Mouse (Mus musculus): ENCODE results near the gene Aldh1l1. TPM values are rescaled to one million over a fixed set of nuclear protein-coding genes. Genes with fewer than 3 reads are reported as not detected.

The Aldh1l1 gene
- polyA plus RNA-seq, 1 experiment from 2014 or later = 101 TPM

DNA sequence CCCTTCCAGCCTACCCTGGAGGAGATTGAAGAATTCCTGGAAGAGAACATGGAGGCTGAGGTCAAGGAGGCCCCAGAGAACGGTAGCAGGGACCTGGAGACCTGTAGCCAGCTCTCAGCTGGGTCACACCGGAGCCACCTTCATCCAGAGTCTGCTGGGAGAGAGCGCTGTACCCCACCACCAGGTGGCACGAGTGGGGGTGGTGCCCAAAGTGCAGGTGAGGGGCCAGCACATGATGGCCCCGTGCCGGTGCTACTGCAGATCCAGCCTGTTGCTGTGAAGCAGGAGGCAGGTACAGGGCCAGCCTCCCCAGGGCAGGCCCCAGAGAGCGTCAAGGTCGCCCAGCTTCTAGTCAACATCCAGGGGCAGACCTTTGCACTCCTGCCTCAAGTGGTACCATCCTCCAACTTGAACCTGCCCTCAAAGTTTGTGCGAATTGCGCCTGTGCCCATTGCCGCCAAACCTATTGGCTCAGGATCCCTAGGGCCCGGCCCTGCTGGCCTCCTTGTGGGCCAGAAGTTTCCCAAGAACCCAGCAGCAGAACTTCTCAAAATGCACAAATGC is 19.3 kb upstream of the Aldh1l1 start:
- Histone ChIP-seq H3K9ac (ENCODE audit: low read depth, low read length) (no peak overlapping the region), H3K4me2 (ENCODE audit: low read length) (no peak overlapping the region), H3K9me3 (ENCODE audit: control insufficient read depth, low read length) (no peaks in the 10 kb centered on the region), H3K4me1 (ENCODE audit: control insufficient read depth, insufficient read depth, low read depth, low read length) (peaks cover 20% of the 10 kb centered on the region), H3K27me3 (replicated peaks; ENCODE audit: control insufficient read depth, insufficient read depth, low read length) (no peaks in the 10 kb centered on the region), H3K4me3 (ENCODE audit: low read length) (no peak overlapping the region), H3K36me3 (ENCODE audit: control insufficient read depth, insufficient read depth, low read length) (no peaks in the 10 kb centered on the region), H3K27ac (ENCODE audit: low read depth, low read length) (no peak overlapping the region)
- no peak for ATAC-seq
- WGBS = 93% methylated on average over 12 of the region's 12 CpGs

DNA sequence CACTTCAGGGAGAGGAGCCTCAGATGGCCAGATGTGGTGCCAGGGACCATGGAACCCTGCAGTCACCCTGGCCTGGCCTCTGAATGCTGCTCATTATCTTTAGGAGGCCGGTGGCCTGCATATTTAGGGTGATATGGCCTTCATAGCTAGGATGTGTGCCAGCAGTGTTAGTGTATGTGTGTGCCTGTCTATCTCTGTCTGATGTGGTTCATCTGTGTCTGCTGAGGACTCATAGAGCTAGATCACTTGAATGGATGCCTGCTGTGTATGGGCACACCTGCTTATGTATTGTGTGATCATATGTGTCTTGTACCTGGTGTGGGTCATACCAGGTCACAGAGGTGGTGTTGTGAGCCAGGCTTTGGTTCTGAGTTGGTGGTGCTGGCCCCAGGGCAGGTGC is 18.0 kb upstream of the Aldh1l1 start:
- Histone ChIP-seq H3K27me3 (replicated peaks; ENCODE audit: control insufficient read depth, insufficient read depth, low read length) (no peaks in the 10 kb centered on the region), H3K4me2 (ENCODE audit: low read length) (no peak overlapping the region), H3K9me3 (ENCODE audit: control insufficient read depth, low read length) (no peaks in the 10 kb centered on the region), H3K27ac (ENCODE audit: low read depth, low read length) (no peak overlapping the region), H3K4me1 (ENCODE audit: control insufficient read depth, insufficient read depth, low read depth, low read length) (peaks cover 17% of the 10 kb centered on the region), H3K9ac (ENCODE audit: low read depth, low read length) (no peak overlapping the region), H3K36me3 (ENCODE audit: control insufficient read depth, insufficient read depth, low read length) (no peaks in the 10 kb centered on the region), H3K4me3 (ENCODE audit: low read length) (no peak overlapping the region)
- ATAC-seq = no peak
- WGBS = 100% methylated on average over 1 of the region's 1 CpGs

DNA sequence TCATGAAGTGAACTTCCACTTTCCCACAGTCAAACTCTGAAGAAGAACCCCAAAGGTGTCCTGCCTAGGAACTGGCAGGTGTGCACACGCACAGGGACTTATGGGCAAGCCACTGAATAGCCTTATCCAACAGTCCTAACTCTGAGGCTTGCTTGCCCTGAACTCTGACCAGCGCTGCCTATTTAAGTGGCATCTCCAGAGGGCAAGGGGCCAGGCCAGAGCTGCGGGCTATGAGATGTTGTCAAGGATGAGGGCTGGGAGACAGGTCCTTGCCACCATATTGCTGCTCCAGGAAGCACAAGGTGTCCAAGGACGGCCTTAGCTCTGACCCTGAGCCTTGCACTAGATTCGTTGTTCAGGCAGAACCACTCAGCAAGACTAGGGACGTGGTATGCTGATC is 17.2 kb upstream of the Aldh1l1 start:
- ATAC-seq = no peak
- Histone ChIP-seq H3K9ac (ENCODE audit: low read depth, low read length) (no peak overlapping the region), H3K27me3 (replicated peaks; ENCODE audit: control insufficient read depth, insufficient read depth, low read length) (no peaks in the 10 kb centered on the region), H3K4me3 (ENCODE audit: low read length) (no peak overlapping the region), H3K4me1 (ENCODE audit: control insufficient read depth, insufficient read depth, low read depth, low read length) (peaks cover 11% of the 10 kb centered on the region), H3K27ac (ENCODE audit: low read depth, low read length) (no peak overlapping the region), H3K9me3 (ENCODE audit: control insufficient read depth, low read length) (no peaks in the 10 kb centered on the region), H3K4me2 (ENCODE audit: low read length) (no peak overlapping the region), H3K36me3 (ENCODE audit: control insufficient read depth, insufficient read depth, low read length) (no peaks in the 10 kb centered on the region)
- WGBS = 87% methylated on average over 6 of the region's 6 CpGs

DNA sequence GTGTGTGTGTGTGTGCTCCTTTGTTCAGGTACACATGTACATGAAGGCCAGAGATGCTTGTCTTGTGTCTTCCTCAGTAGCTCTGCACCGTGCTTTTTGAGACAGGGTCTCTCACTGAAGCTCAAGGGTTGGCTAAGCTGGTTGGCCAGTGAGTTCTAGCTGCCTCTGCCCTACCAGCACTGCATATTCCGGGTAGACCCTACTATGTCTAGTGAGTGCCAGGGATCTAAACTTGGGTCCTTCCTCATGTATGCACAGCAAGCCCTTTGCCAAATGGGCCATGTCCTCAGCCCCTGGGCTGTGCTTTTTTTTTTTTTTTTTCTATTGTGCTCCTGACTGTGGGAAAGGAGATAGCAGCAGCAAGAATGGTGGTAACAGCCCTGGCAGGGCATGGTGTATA is 16.0 kb upstream of the Aldh1l1 start:
- no peak overlapping the region for H3K27ac ChIP-seq (ENCODE audit: low read depth, low read length)
- H3K4me1 ChIP-seq (ENCODE audit: control insufficient read depth, insufficient read depth, low read depth, low read length) = peaks cover 10% of the 10 kb centered on the region
- H3K4me3 ChIP-seq (ENCODE audit: low read length) = no peak overlapping the region
- H3K9me3 ChIP-seq (ENCODE audit: control insufficient read depth, low read length) = no peaks in the 10 kb centered on the region
- 98% methylated on average over 2 of the region's 2 CpGs for WGBS
- no peak overlapping the region for H3K4me2 ChIP-seq (ENCODE audit: low read length)
- H3K36me3 ChIP-seq (ENCODE audit: control insufficient read depth, insufficient read depth, low read length) = no peaks in the 10 kb centered on the region
- ATAC-seq = no peak
- no peaks in the 10 kb centered on the region for H3K27me3 ChIP-seq (replicated peaks; ENCODE audit: control insufficient read depth, insufficient read depth, low read length)
- no peak overlapping the region for H3K9ac ChIP-seq (ENCODE audit: low read depth, low read length)

DNA sequence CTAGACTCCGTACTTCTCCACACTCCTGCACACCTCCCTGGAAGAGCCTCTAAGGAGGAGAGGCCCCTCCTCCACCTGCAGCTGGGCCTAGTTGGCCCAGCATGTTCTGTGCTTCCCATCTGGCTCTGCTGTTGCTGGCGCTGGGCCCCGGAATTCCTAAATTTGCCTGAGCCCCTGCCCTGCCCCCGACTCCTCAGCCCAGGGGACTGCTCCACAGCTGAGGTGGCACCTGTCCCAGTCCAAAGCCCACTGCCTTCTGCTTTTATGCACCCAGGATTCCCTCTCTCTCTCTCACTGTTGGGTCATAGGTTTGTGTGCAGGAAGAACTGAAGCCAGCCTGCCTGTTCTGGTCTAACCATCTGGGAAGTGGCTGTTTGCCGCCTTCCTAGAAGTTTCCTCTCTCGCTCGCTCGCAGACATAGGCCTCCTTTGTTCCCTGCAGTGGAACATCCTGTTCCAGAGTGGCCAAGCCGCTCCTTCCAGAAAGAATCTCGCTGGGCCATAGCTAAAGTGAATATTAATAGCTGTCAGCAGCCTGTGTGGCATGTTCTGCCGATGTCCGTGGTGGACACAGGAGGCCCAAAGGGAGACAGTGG is 15.2 kb upstream of the Aldh1l1 start:
- peaks cover 10% of the 10 kb centered on the region for H3K4me1 ChIP-seq (ENCODE audit: control insufficient read depth, insufficient read depth, low read depth, low read length)
- H3K9ac ChIP-seq (ENCODE audit: low read depth, low read length) = no peak overlapping the region
- 35% methylated on average over 12 of the region's 12 CpGs for WGBS
- no peaks in the 10 kb centered on the region for H3K9me3 ChIP-seq (ENCODE audit: control insufficient read depth, low read length)
- 0 out of 2 replicates have a peak overlapping the region, but pooled peaks have one; percentile 14 for H3K27ac ChIP-seq (ENCODE audit: low read depth, low read length)
- ATAC-seq = peak; percentile 62
- no peaks in the 10 kb centered on the region for H3K36me3 ChIP-seq (ENCODE audit: control insufficient read depth, insufficient read depth, low read length)
- H3K27me3 ChIP-seq (replicated peaks; ENCODE audit: control insufficient read depth, insufficient read depth, low read length) = no peaks in the 10 kb centered on the region
- H3K4me3 ChIP-seq (ENCODE audit: low read length) = no peak overlapping the region
- no peak overlapping the region for H3K4me2 ChIP-seq (ENCODE audit: low read length)

DNA sequence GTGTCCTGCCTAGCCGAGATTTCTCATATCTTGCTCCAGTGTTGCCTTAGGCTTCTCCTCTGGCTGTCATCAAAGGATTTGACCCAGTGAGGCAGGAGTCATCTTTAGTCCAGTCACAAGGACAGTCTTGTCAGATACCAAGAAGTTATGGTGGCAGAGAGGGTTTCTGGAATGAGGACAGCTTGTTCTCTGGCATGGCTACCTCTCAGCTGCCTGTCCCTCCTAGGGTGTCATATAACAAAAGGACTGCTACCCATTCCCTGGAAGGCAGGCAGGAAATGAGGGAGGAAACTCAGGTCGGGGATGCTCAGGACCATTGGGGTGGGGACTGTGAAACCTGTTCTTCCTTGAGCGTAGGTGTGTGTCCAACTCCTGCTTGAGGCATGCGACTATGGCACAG is 14.1 kb upstream of the Aldh1l1 start:
- H3K4me3 ChIP-seq (ENCODE audit: low read length) = no peak overlapping the region
- no peaks in the 10 kb centered on the region for H3K9me3 ChIP-seq (ENCODE audit: control insufficient read depth, low read length)
- no peak for ATAC-seq
- H3K36me3 ChIP-seq (ENCODE audit: control insufficient read depth, insufficient read depth, low read length) = no peaks in the 10 kb centered on the region
- H3K4me1 ChIP-seq (ENCODE audit: control insufficient read depth, insufficient read depth, low read depth, low read length) = peaks cover 9% of the 10 kb centered on the region
- WGBS = 81% methylated on average over 4 of the region's 4 CpGs
- H3K9ac ChIP-seq (ENCODE audit: low read depth, low read length) = no peak overlapping the region
- no peak overlapping the region for H3K27ac ChIP-seq (ENCODE audit: low read depth, low read length)
- no peaks in the 10 kb centered on the region for H3K27me3 ChIP-seq (replicated peaks; ENCODE audit: control insufficient read depth, insufficient read depth, low read length)
- H3K4me2 ChIP-seq (ENCODE audit: low read length) = no peak overlapping the region

DNA sequence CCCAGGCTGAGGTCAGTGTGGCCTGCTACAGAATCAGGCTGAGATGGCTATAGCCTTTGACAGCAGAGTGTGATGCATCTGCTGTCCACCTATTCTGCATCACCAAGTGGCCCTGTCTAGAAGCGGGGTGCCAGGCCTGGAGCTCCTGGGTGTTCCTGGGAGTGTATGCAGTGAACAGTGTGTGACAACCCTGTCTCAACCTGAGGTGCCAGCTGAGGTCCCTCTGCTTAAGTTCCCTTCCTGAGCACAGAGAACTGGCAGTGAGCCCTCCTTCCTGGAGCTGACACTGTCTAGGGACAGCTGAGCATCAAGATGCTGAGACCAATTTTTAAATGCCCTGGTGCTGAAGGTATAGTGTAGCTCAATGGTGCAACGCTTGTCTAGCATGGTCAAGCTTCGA is 13.5 kb upstream of the Aldh1l1 start:
- Histone ChIP-seq H3K4me3 (ENCODE audit: low read length) (no peak overlapping the region), H3K4me1 (ENCODE audit: control insufficient read depth, insufficient read depth, low read depth, low read length) (peaks cover 10% of the 10 kb centered on the region), H3K4me2 (ENCODE audit: low read length) (no peak overlapping the region), H3K27me3 (replicated peaks; ENCODE audit: control insufficient read depth, insufficient read depth, low read length) (no peaks in the 10 kb centered on the region), H3K36me3 (ENCODE audit: control insufficient read depth, insufficient read depth, low read length) (no peaks in the 10 kb centered on the region), H3K27ac (ENCODE audit: low read depth, low read length) (no peak overlapping the region), H3K9ac (ENCODE audit: low read depth, low read length) (no peak overlapping the region), H3K9me3 (ENCODE audit: control insufficient read depth, low read length) (no peaks in the 10 kb centered on the region)
- 92% methylated on average over 3 of the region's 3 CpGs for WGBS
- ATAC-seq = no peak

DNA sequence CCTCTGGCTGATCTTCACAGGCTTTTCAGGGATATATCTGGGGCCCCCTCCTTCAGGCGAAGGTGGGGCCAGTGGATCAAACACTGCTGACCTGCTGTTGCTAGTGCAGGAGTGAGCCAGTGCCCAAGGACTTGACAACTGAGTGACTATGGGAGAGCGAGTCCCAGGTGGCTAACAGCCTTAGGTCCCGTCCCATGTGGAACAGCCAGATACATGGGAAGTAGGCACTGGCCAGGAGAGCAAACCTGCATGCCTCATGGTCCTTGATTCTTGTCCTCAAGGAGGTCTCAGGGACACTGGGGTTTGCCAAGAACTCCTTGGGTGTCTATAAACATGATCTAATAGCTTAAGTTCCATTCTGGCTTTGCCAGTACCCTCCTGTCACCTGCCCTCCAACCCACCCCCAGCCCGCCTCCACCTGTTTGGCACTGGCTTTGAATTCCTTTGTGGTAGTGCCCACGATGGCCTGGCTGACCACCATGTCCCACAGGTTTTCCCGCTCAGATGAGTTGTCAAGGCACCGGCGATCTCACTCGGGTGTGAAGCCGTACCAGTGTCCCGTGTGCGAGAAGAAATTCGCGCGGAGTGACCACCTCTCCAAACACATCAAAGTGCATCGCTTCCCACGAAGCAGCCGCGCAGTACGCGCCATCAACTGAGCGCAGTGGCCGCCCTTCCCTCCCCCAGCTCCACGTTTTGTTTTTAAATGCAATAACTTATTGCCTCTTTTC is 12.4 kb upstream of the Aldh1l1 start:
- Histone ChIP-seq H3K36me3 (ENCODE audit: control insufficient read depth, insufficient read depth, low read length) (no peaks in the 10 kb centered on the region), H3K27ac (ENCODE audit: low read depth, low read length) (no peak overlapping the region), H3K4me1 (ENCODE audit: control insufficient read depth, insufficient read depth, low read depth, low read length) (peaks cover 8% of the 10 kb centered on the region), H3K9ac (ENCODE audit: low read depth, low read length) (no peak overlapping the region), H3K4me2 (ENCODE audit: low read length) (no peak overlapping the region), H3K9me3 (ENCODE audit: control insufficient read depth, low read length) (no peaks in the 10 kb centered on the region), H3K27me3 (replicated peaks; ENCODE audit: control insufficient read depth, insufficient read depth, low read length) (no peaks in the 10 kb centered on the region), H3K4me3 (ENCODE audit: low read length) (no peak overlapping the region)
- ATAC-seq = no peak
- WGBS = 97% methylated on average over 24 of the region's 24 CpGs

DNA sequence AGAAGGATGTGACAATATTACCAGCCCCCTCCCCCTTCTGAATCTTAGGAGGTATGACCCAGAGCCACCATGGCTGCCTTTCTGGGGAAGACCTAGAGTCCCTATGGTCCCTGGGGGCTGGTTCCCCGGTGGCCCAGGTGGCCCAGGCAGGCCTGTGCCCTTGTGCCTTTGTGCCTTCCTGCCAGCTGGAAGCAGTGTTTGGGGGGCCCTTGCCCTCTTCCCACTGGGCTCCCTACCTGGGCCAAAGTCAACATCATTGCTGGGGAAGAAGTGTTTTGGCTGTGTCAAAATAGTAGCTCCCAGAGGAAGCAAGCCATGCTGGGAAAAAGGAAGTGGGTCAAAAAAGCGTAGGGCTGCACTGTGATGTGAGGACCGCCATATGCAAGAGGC is 11.9 kb upstream of the Aldh1l1 start:
- Histone ChIP-seq H3K4me3 (ENCODE audit: low read length) (no peak overlapping the region), H3K4me2 (ENCODE audit: low read length) (no peak overlapping the region), H3K27ac (ENCODE audit: low read depth, low read length) (no peak overlapping the region), H3K27me3 (replicated peaks; ENCODE audit: control insufficient read depth, insufficient read depth, low read length) (no peaks in the 10 kb centered on the region), H3K36me3 (ENCODE audit: control insufficient read depth, insufficient read depth, low read length) (no peaks in the 10 kb centered on the region), H3K9me3 (ENCODE audit: control insufficient read depth, low read length) (no peaks in the 10 kb centered on the region), H3K4me1 (ENCODE audit: control insufficient read depth, insufficient read depth, low read depth, low read length) (peaks cover 8% of the 10 kb centered on the region), H3K9ac (ENCODE audit: low read depth, low read length) (no peak overlapping the region)
- ATAC-seq = no peak
- WGBS = 85% methylated on average over 3 of the region's 3 CpGs
